Comparison of ENCODE assay signal across 7 mouse cellular contexts in genomic region chr14:31208084-31208483, GRCm38 (mm10). TPM values are rescaled to one million over a fixed set of nuclear protein-coding genes. Genes with fewer than 3 reads are reported as not detected.
DNase-seq lines count a peak whose midpoint lies in the region; TF ChIP-seq lines count a peak whose summit lies in the region.

Gene Tnnc1 (plus strand): TSS chr14:31208312.

- no peak for TF ChIP-seq RAD21 in CH12.LX (IDR thresholded peaks at IDR 0.05; ENCODE audit: low read depth, low read length)

- WGBS in olfactory bulb, adult 2 months = 84% methylated on average over 2 of the region's 2 CpGs

- peak within 1 kb of the TSS; percentile 29; the same call in 1 of the 2 replicates for H3K9ac ChIP-seq in CH12.LX (ENCODE audit: insufficient read depth, low read depth)
- peak within 1 kb of the TSS; percentile 65; the same call in 1 of the 2 replicates for H3K9ac ChIP-seq in ES-E14 (ENCODE audit: insufficient read depth, low read depth, low read length, poor library complexity, severe bottlenecking)

- no peak for TF ChIP-seq CTCF in CH12.LX (conservative IDR thresholded peaks at IDR 0.05 in 1 of 2, IDR thresholded peaks at IDR 0.05 in 1 of 2; ENCODE audit: low read depth in 2 of 2, low read length in 2 of 2)
- no peak for TF ChIP-seq CTCF in olfactory bulb, adult 2 months (IDR thresholded peaks at IDR 0.05; ENCODE audit: insufficient read depth, low read depth, low read length)

- H3K9me3 ChIP-seq in CH12.LX (replicated peaks; ENCODE audit: low read length) (no peaks in the 10 kb centered on the region), ES-E14 (ENCODE audit: control insufficient read depth, insufficient read depth, low read depth, low read length) (no peaks in the 10 kb centered on the region)

- H3K4me1 ChIP-seq in CH12.LX (ENCODE audit: control insufficient read depth in 1 of 2, insufficient read depth in 2 of 2) (peaks cover 5 to 24% of the 10 kb centered on the region in 2 experiments; a peak in 3 of 4 replicates), ES-E14 (ENCODE audit: control insufficient read depth in 2 of 2, insufficient read depth in 2 of 2, low read length in 2 of 2, poor library complexity in 1 of 2) (peaks cover 2 to 7% of the 10 kb centered on the region in 2 experiments; a peak in 2 of 4 replicates)
- peaks cover 14% of the 10 kb centered on the region for H3K4me1 ChIP-seq in olfactory bulb, adult 2 months (ENCODE audit: control insufficient read depth, insufficient read depth, low read length)

- H3K27me3 ChIP-seq in CH12.LX (replicated peaks) = peaks cover 12% of the 10 kb centered on the region

- H3K79me2 ChIP-seq in CH12.LX (replicated peaks; ENCODE audit: control insufficient read depth, extremely low read depth, insufficient read depth, poor library complexity, severe bottlenecking) = peaks cover 26% of the 10 kb centered on the region

- intact Hi-C loops in left cerebral cortex, postnatal 25 days (cut with DNase I) = no loop called here

- in situ Hi-C loops in CH12.LX (cut with MboI; ENCODE audit: low pct_ligation_motif_present, low pct_unique_long_range_greater_than_20kb, low sequenced_read_pairs) (no loop called here), ES-E14 (cut with MboI; ENCODE audit: low sequenced_read_pairs in 2 of 2, unreplicated experiment in 2 of 2) (no loop called here)

- H3K4me3 ChIP-seq in CH12.LX (replicated peaks in 1 of 3; ENCODE audit: low read depth in 2 of 3, low read length in 2 of 3, poor library complexity in 1 of 3) (peak within 1 kb of the TSS; percentile 61 to 79 (median 63)), ES-E14 (ENCODE audit: insufficient read depth in 1 of 2, low read depth in 1 of 2, low read length in 2 of 2, poor library complexity in 1 of 2, severe bottlenecking in 1 of 2) (peak within 1 kb of the TSS in 1 of 2 experiments; percentile 70; a peak in 1 of 4 replicates)
- peak within 1 kb of the TSS; percentile 98 for H3K4me3 ChIP-seq in olfactory bulb, adult 2 months (ENCODE audit: insufficient read depth, low read depth, low read length)

- H3K36me3 ChIP-seq in CH12.LX (replicated peaks in 1 of 2; ENCODE audit: control insufficient read depth in 1 of 2, insufficient read depth in 1 of 2, low read length in 1 of 2) = peaks cover 10 to 18% of the 10 kb centered on the region in 2 experiments
- peaks cover 11% of the 10 kb centered on the region for H3K36me3 ChIP-seq in ES-E14 (ENCODE audit: control insufficient read depth, insufficient read depth, low read length, poor library complexity, severe bottlenecking)

- H3K27ac ChIP-seq in CH12.LX (ENCODE audit: insufficient read depth, low read depth) = no peak within 1 kb of the TSS
- no peak within 1 kb of the TSS for H3K27ac ChIP-seq in ES-E14 (ENCODE audit: insufficient read depth, low read depth, low read length, poor library complexity, severe bottlenecking)
- peak within 1 kb of the TSS; percentile 94 for H3K27ac ChIP-seq in olfactory bulb, adult 2 months (ENCODE audit: insufficient read depth, low read depth, low read length)

- peak within 1 kb of the TSS; percentile 57; the same call in 1 of the 2 replicates for H3K4me2 ChIP-seq in CH12.LX (ENCODE audit: insufficient read depth, low read depth, poor library complexity, severe bottlenecking)

- DNase-seq in CH12.LX (ENCODE audit: extremely low read depth) (no peak), ES-E14 (ENCODE audit: low read depth, low spot score) (no peak)
- DNase-seq in heart, adult 11 months = peak; percentile 98
- DNase-seq in left cerebral cortex, postnatal 25 days (ENCODE audit: low spot score in 2 of 2) = no peak
- no peak for DNase-seq in cerebellum, postnatal 14 days
- no peak for DNase-seq in embryo, embryonic 9.5 days (ENCODE audit: extremely low spot score)

- no peak for TF ChIP-seq EP300 in CH12.LX (IDR thresholded peaks at IDR 0.05; ENCODE audit: low read length)

- dilution Hi-C loops in CH12.LX (cut with MboI; ENCODE audit: extremely low pct_ligation_motif_present, extremely low pct_unique_long_range_greater_than_20kb, low sequenced_read_pairs) = no loop called here

- TF ChIP-seq POLR2A in CH12.LX (IDR thresholded peaks at IDR 0.05; ENCODE audit: low read depth, low read length) = no peak
- no peak for TF ChIP-seq POLR2A in olfactory bulb, adult 2 months (IDR thresholded peaks at IDR 0.05; ENCODE audit: insufficient read depth, low read depth, low read length)

TF ChIP-seq in CH12.LX, 34 proteins besides CTCF, POLR2A, EP300 and RAD21:
- no peak for TF ChIP-seq USF2 (conservative IDR thresholded peaks at IDR 0.05; ENCODE audit: low read depth, low read length)
- no peak for TF ChIP-seq ETS1 (conservative IDR thresholded peaks at IDR 0.05; ENCODE audit: low read depth, low read length)
- TF ChIP-seq KAT2A (IDR thresholded peaks at IDR 0.05; ENCODE audit: insufficient replicate concordance, low read length) = no peak
- no peak for TF ChIP-seq CHD1 (IDR thresholded peaks at IDR 0.05; ENCODE audit: low read depth, low read length)
- TF ChIP-seq MYC (IDR thresholded peaks at IDR 0.05; ENCODE audit: low read depth, low read length) = no peak
- no peak for TF ChIP-seq TCF12 (IDR thresholded peaks at IDR 0.05; ENCODE audit: low read depth, low read length)
- TF ChIP-seq ZKSCAN1 (IDR thresholded peaks at IDR 0.05; ENCODE audit: borderline replicate concordance, low read depth, low read length) = no peak
- no peak for TF ChIP-seq ZC3H11A (IDR thresholded peaks at IDR 0.05; ENCODE audit: low read depth, low read length)
TF ChIP-seq in CH12.LX: peak in this region for 0.

TF ChIP-seq in ES-E14, 5 proteins besides CTCF, POLR2A, EP300 and RAD21:
- TF ChIP-seq MAFK (IDR thresholded peaks at IDR 0.05; ENCODE audit: insufficient read depth, low read depth, low read length) (no peak), CHD2 (IDR thresholded peaks at IDR 0.05; ENCODE audit: low read depth, low read length) (no peak), HCFC1 (IDR thresholded peaks at IDR 0.05; ENCODE audit: borderline replicate concordance, insufficient read depth, low read length) (no peak), ZC3H11A (IDR thresholded peaks at IDR 0.05; ENCODE audit: borderline replicate concordance, low read depth, low read length) (no peak), ZNF384 (IDR thresholded peaks at IDR 0.05; ENCODE audit: low read depth, low read length) (no peak)
TF ChIP-seq in ES-E14: peak in this region for 0.

RNA-seq across cellular contexts. Expression of gene Tnnc1, which starts in this region (rescaled TPM):
- total RNA-seq in CH12.LX (2012; rRNA removed) (0.25 and 0.29 TPM in 2 replicates), CH12.LX (2014; rRNA removed) (0.63 and 0.86 TPM in 2 replicates), ES-E14 (2012; rRNA removed) (2.3 and 2.6 TPM in 2 replicates)
- 0.66 and 1.0 TPM in 2 replicates for polyA plus RNA-seq in CH12.LX (2012; ENCODE audit: insufficient read length, low read depth)
- total RNA-seq in left cerebral cortex, postnatal 25 days (2021) = 10 to 100 TPM; 65.9 to 79.1 TPM
- not detected in 2 replicates for polyA plus RNA-seq in olfactory bulb, adult 2 months (2012; ENCODE audit: insufficient read depth, insufficient read length, low replicate concordance, missing spikeins)

Comparison
In these comparisons a context has a peak if more than half of its experiments do, and no peak if none do; other contexts are left out.
1. RNA of gene Tnnc1 (total RNA-seq): 65.9 to 79.1 TPM in left cerebral cortex, postnatal 25 days; 2.3 to 2.6 TPM in ES-E14 and 0.25 to 0.86 TPM in CH12.LX; every median in the first group is over 10 times any median in the second.